Mouse (Mus musculus) heart, embryonic 14.5 days (tissue): ENCODE results near the gene Tbkbp1. TPM values are rescaled to one million over a fixed set of nuclear protein-coding genes. Genes with fewer than 3 reads are reported as not detected.

Experiments
- ATAC-seq: fragments of 200-750 bp; cut with Nextera tagmentation; 2 replicates; pipeline ENCODE4 v1.8.0; 2017; ENCODE audit warnings: low read depth, moderate TSS enrichment; ENCODE audit not compliant: insufficient number of reproducible peaks, insufficient read depth, low FRiP score
- H3K27ac ChIP-seq, 2 experiments: fragments of 200-500 bp in 1 of 2; fragments of 300-500 bp in 1 of 2; sonication (generic) in 1 of 2; replicated peaks in 1 of 2; 2 replicates each; pipeline ENCODE4 v1.5.1; 2012 to 2014; ENCODE audit warnings: low read depth in 2 of 2, low read length in 2 of 2, control low read depth in 1 of 2, mild to moderate bottlenecking in 1 of 2, mixed read lengths in 1 of 2; ENCODE audit not compliant: control insufficient read depth in 1 of 2, insufficient read depth in 1 of 2
- H3K27me3 ChIP-seq: fragments of 300-500 bp; sonication (generic); 2 replicates; pipeline ENCODE4 v1.6.1; 2014; ENCODE audit warnings: mild to moderate bottlenecking, low read length, control low read depth; ENCODE audit not compliant: control insufficient read depth, insufficient read depth
- H3K36me3 ChIP-seq: fragments of 300-500 bp; sonication (generic); 2 replicates; pipeline ENCODE4 v1.6.1; 2014; ENCODE audit warnings: mild to moderate bottlenecking, control low read depth, low read length, mixed read lengths; ENCODE audit not compliant: control insufficient read depth, insufficient read depth
- H3K4me1 ChIP-seq, 2 experiments: fragments of 200-500 bp in 1 of 2; fragments of 300-500 bp in 1 of 2; sonication (generic) in 1 of 2; 2 replicates each; pipeline ENCODE4 v1.6.1; 2012 to 2014; ENCODE audit warnings: low read length in 2 of 2, control low read depth in 1 of 2, mixed read lengths in 1 of 2; ENCODE audit not compliant: control insufficient read depth in 2 of 2, insufficient read depth in 2 of 2
- H3K4me2 ChIP-seq: fragments of 300-500 bp; sonication (generic); 2 replicates; pipeline ENCODE4 v1.6.1; 2014; ENCODE audit warnings: mild to moderate bottlenecking, low read length
- H3K4me3 ChIP-seq, 2 experiments: fragments of 200-500 bp in 1 of 2; fragments of 300-500 bp in 1 of 2; sonication (generic) in 1 of 2; 2 replicates each; pipeline ENCODE4 v1.5.1; 2012 to 2014; ENCODE audit warnings: low read length in 2 of 2, mild to moderate bottlenecking in 2 of 2, control low read depth in 1 of 2, low read depth in 1 of 2, moderate library complexity in 1 of 2; ENCODE audit not compliant: control insufficient read depth in 1 of 2, insufficient read depth in 1 of 2
- H3K9ac ChIP-seq: fragments of 300-500 bp; sonication (generic); 2 replicates; pipeline ENCODE4 v1.6.1; 2014; ENCODE audit warnings: mild to moderate bottlenecking, low read length
- H3K9me3 ChIP-seq: fragments of 300-500 bp; sonication (generic); 2 replicates; pipeline ENCODE4 v1.6.1; 2016; ENCODE audit warnings: low read length, control low read depth; ENCODE audit not compliant: control insufficient read depth
- WGBS: fragments of 180-500 bp; shearing (Covaris S2); extraction: QIAGEN DNeasy Blood & Tissue Kit; methylation state at CpG from one replicate; pipeline ENCODE4 v1.1.7; 2014; 5-methylcytosine and 5-hydroxymethylcytosine counted together
- polyA plus RNA-seq: library from polyadenylated mRNA; unstranded; fragments of >200 nt; fragmentation: Nextera tagmentation; extraction: Ambion mirVana; gene quantifications from 2 replicates; pipeline ENCODE4 v1.2.1, GENCODE M21; 2014

Tbkbp1 gene
- polyA plus RNA-seq, 1 experiment from 2014 or later = 7.3 TPM

DNA sequence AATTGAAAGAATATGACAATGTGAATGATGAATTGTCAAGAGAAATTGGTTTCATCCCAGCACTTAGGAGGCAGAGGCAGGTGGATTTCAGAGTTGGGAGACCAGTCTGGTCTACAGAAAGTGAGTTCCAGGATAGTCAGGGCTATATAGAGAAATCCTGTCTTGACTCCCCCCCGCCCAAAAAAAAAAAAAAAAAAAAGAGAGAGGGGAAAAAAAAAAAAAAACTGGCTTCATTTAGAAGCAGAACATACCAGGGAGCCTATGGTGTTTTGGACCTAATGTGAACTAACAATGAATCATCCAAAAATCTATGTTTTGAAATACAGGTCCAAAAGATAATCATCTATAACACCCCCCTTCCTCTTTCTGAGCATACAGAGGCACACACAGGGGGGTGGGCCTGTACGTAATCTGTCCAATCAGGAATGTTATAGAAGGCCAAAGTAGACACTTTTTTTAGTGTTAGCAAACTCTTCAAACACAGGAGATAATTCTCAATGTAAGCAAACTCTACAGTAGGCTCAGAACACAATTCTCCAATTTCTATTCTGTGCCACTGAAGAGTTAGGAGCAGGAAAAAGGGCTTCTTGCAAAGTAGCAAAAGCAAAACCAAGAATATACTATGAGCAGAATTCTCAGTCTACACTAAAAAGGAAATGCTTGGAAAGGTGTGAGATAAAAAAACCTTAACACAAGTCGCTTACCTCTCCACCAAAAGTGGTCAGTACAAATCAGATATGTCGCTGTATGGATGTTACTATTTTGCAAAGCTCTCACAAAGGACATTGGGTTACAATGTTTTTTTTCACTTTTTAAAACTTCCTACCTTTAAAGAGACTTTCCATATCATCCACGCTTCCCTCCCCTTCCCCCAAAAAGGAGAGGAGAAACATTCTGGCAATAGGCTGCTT lies 34.7 kb upstream of the Tbkbp1 start:
- Histone ChIP-seq H3K27ac (peak overlapping the region in 1 of 2 experiments; percentile 97; a peak in 1 of 4 replicates), H3K36me3 (peaks cover 57% of the 10 kb centered on the region), H3K27me3 (no peaks in the 10 kb centered on the region), H3K9me3 (no peaks in the 10 kb centered on the region), H3K9ac (peak overlapping the region; percentile 76), H3K4me2 (peak overlapping the region; percentile 88), H3K4me3 (peak overlapping the region; percentile 83 to 90; a peak in 3 of 4 replicates), H3K4me1 (peaks cover 2 to 35% of the 10 kb centered on the region in 2 experiments)
- 47% methylated on average over 5 of the region's 5 CpGs for WGBS
- ATAC-seq = no peak

DNA sequence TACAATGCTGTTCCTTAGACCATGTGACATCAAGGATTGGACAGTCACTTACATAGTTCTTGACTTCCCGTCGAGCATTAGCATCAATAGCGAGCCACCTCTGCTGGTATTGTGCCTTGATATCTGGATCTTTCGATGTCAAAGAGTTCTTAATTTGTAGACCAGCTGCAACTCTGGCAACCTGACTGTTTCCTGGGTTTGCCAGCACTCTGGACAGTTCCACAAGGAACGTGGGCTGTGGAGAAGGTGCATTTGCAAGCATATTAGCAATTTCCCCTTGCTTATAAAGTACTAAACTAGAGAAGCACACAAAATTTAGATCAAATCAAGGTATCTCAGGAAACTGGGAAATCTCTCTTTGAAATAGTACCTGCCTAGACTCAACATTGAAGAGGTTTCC lies 33.6 kb upstream of the Tbkbp1 start:
- Histone ChIP-seq H3K27me3 (no peaks in the 10 kb centered on the region), H3K9me3 (no peaks in the 10 kb centered on the region), H3K4me3 (no peak overlapping the region), H3K4me2 (no peak overlapping the region), H3K9ac (no peak overlapping the region), H3K27ac (no peak overlapping the region), H3K4me1 (peaks cover 2 to 35% of the 10 kb centered on the region in 2 experiments), H3K36me3 (peaks cover 68% of the 10 kb centered on the region)
- 69% methylated on average over 5 of the region's 5 CpGs for WGBS
- ATAC-seq = no peak

DNA sequence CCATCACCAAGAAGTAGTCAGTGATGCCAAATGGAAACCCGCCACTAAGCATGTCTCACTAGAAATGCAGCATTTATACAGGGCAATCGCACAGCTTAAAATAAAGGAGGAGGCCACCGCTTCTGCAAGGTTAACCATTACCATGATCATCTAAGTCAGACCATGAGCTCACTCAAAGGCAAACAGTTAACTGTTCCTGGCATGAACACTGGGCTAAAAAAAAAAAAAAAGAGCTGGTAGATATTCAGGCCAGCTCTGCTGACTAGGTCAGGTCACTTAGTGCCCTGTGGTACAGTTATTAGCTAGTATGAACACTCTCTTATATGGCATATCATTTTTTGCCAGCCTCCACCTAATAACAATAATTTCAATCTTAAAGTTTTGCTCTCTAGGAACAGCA lies 31.2 kb upstream of the Tbkbp1 start:
- no peak overlapping the region for H3K9ac ChIP-seq
- WGBS = 89% methylated on average over 3 of the region's 3 CpGs
- no peaks in the 10 kb centered on the region for H3K27me3 ChIP-seq
- H3K4me3 ChIP-seq = no peak overlapping the region
- peaks cover 2 to 26% of the 10 kb centered on the region in 2 experiments; a peak in 3 of 4 replicates for H3K4me1 ChIP-seq
- H3K4me2 ChIP-seq = no peak overlapping the region
- H3K27ac ChIP-seq = no peak overlapping the region
- ATAC-seq = no peak
- H3K9me3 ChIP-seq = no peaks in the 10 kb centered on the region
- peaks cover 92% of the 10 kb centered on the region for H3K36me3 ChIP-seq

DNA sequence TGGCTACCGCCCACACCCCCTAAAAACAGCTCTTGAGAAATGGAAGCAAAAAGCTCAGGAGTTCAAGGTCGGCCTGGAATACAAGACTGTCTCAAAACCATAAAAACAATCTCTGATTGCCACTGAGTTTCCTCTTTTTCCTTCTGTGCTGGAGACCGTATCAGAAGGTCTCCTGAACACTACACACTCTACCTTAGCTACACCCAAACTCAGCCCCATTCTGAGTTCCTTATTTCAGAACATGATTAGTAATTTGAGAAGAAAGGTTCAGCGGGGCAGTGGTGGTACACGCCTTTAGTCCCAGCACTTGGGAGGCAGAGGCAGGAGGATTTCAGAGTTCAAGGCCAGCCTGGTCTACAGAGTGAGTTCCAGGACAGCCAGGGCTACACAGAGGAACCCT lies 29.8 kb upstream of the Tbkbp1 start:
- no peak overlapping the region for H3K4me2 ChIP-seq
- no peak overlapping the region for H3K9ac ChIP-seq
- H3K9me3 ChIP-seq = no peaks in the 10 kb centered on the region
- no peak for ATAC-seq
- H3K36me3 ChIP-seq = peaks cover 100% of the 10 kb centered on the region
- WGBS = 80% methylated on average over 5 of the region's 5 CpGs
- no peak overlapping the region for H3K4me3 ChIP-seq
- peaks cover 2 to 21% of the 10 kb centered on the region in 2 experiments; a peak in 3 of 4 replicates for H3K4me1 ChIP-seq
- no peaks in the 10 kb centered on the region for H3K27me3 ChIP-seq
- no peak overlapping the region for H3K27ac ChIP-seq

DNA sequence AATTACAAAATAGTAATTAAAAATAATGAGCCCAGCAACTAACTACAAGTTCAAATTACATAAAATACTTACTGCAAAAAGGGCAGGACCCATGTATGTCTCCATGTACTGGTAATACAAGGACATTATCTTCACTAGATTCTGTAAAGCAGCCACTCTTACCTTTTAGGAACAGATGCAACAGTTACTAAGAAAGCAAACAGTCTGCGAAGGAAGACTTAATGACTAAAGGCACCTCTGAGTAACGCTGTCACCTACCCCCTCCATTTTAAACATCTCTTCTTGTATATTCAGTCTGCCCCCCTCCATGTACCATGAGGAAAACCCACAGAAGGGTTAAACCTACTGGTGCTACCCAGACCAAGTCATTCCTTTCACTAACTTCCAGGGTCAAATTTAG lies 26.9 kb upstream of the Tbkbp1 start:
- Histone ChIP-seq H3K9me3 (no peaks in the 10 kb centered on the region), H3K4me2 (no peak overlapping the region), H3K9ac (no peak overlapping the region), H3K27ac (no peak overlapping the region), H3K27me3 (no peaks in the 10 kb centered on the region), H3K36me3 (peaks cover 100% of the 10 kb centered on the region), H3K4me1 (0 out of 4 replicates have a peak, but pooled peaks cover 0 to 5% of the 10 kb centered on the region in 2 experiments), H3K4me3 (no peak overlapping the region)
- 99% methylated on average over 2 of the region's 2 CpGs for WGBS
- ATAC-seq = no peak

DNA sequence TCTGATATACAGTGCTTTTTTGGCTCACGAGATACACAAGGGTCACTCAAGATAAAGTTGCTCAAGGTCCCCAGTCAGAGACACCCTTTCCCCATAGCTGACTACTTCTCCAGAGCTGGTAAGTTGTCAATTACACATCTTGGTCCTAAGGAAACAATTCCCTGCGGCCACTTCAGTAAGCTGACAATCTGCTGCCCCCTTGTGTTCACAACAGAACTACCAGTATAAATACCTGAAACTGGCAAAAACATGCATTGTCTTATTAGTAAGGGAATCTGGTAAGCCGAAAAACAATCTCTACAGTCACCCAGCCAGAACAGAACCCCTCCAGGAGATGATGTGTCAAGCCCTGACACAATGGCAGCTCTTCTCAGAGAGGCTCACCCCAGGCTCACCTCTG lies 25.6 kb upstream of the Tbkbp1 start:
- no peak overlapping the region for H3K4me2 ChIP-seq
- H3K9ac ChIP-seq = no peak overlapping the region
- no peaks in the 10 kb centered on the region for H3K27me3 ChIP-seq
- H3K4me1 ChIP-seq = 0 out of 4 replicates have a peak, but pooled peaks cover 0 to 3% of the 10 kb centered on the region in 2 experiments
- no peaks in the 10 kb centered on the region for H3K9me3 ChIP-seq
- no peak overlapping the region for H3K27ac ChIP-seq
- no peak overlapping the region for H3K4me3 ChIP-seq
- H3K36me3 ChIP-seq = peaks cover 100% of the 10 kb centered on the region
- 43% methylated on average over 3 of the region's 3 CpGs for WGBS
- no peak for ATAC-seq

DNA sequence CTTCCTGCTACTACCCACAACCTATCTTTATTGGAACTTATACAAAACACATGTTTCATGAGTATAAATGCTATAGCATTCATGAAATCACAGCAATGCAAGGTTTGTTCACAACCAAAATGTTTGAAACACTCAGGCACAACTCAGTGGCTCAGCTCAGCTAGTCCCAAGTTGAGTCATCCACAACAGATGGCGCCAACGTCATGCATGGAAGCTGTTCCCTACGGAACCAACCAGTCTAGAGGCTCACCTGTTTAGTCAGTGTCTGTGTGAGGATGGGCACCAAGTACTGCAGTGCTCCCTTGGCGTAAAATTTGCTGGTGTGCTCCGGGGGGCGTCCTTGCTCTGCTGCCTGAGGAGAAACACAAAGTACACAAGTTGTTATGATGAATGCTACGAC lies 24.2 kb upstream of the Tbkbp1 start:
- no peaks in the 10 kb centered on the region for H3K4me1 ChIP-seq
- H3K9ac ChIP-seq = no peak overlapping the region
- H3K36me3 ChIP-seq = peaks cover 100% of the 10 kb centered on the region
- H3K9me3 ChIP-seq = no peaks in the 10 kb centered on the region
- H3K27me3 ChIP-seq = no peaks in the 10 kb centered on the region
- no peak overlapping the region for H3K4me2 ChIP-seq
- no peak overlapping the region for H3K27ac ChIP-seq
- ATAC-seq = no peak
- 91% methylated on average over 7 of the region's 7 CpGs for WGBS
- H3K4me3 ChIP-seq = no peak overlapping the region
